In genomic region chr7:126884286-126885164, GRCm38 (mm10) we compare ENCODE assay signal across 7 mouse cellular contexts. TPM values are rescaled to one million over a fixed set of nuclear protein-coding genes. Genes with fewer than 3 reads are reported as not detected.
DNase-seq lines count a peak whose midpoint lies in the region; ATAC-seq lines count a peak whose summit lies in the region.

TSS of gene Taok2 (minus strand) at chr7:126884703.

- ATAC-seq in intestine, embryonic 15.5 days = peak; percentile 98

- under 1% methylated on average over 56 of the region's 56 CpGs for WGBS in intestine, embryonic 15.5 days
- under 1% methylated on average over 56 of the region's 56 CpGs for WGBS in midbrain, embryonic 10.5 days

- no peaks in the 10 kb centered on the region for H3K9me3 ChIP-seq in intestine, embryonic 15.5 days
- H3K9me3 ChIP-seq in midbrain, embryonic 10.5 days (replicated peaks) = no peaks in the 10 kb centered on the region

- DNase-seq in adrenal gland, adult 18-20 months (ENCODE audit: low spot score in 2 of 2) = peak; percentile 97 to 98
- peak; percentile 99 for DNase-seq in embryo, embryonic 11 days
- DNase-seq in gastrocnemius, postnatal 36 days = peak; percentile 95 to 97
- DNase-seq in left cerebral cortex, postnatal 25 days (ENCODE audit: low spot score in 2 of 2) = peak; percentile 98 to 99
- DNase-seq in midbrain, embryonic 10.5 days (ENCODE audit: low spot score) = peak; percentile 99
- DNase-seq in right cerebral cortex, postnatal 4 days = peak; percentile 98

- H3K4me1 ChIP-seq in intestine, embryonic 15.5 days (replicated peaks) = peaks cover 17% of the 10 kb centered on the region
- peaks cover 49% of the 10 kb centered on the region for H3K4me1 ChIP-seq in midbrain, embryonic 10.5 days

- peak within 1 kb of the TSS; percentile 97 for H3K4me2 ChIP-seq in intestine, embryonic 15.5 days (replicated peaks)

- intact Hi-C loops in gastrocnemius, postnatal 36 days (cut with DNase I) = loop anchor here (2.0 kb wide), 1 partner anchor 22 kb away; the partner anchor contains the start of gene Ino80e
- intact Hi-C loops in left cerebral cortex, postnatal 25 days (cut with DNase I) = loop anchor here (2.0 to 5.0 kb wide), 3 partner anchors 43 to 142 kb away; partner anchors contain the start of genes Kctd13, Maz and Sez6l2

- H3K9ac ChIP-seq in intestine, embryonic 15.5 days = peak within 1 kb of the TSS; percentile 82

- H3K27ac ChIP-seq in intestine, embryonic 15.5 days = peak within 1 kb of the TSS; percentile 94
- H3K27ac ChIP-seq in midbrain, embryonic 10.5 days (replicated peaks) = peak within 1 kb of the TSS; percentile 91

- H3K36me3 ChIP-seq in intestine, embryonic 15.5 days = peaks cover 11% of the 10 kb centered on the region
- peaks cover 29% of the 10 kb centered on the region for H3K36me3 ChIP-seq in midbrain, embryonic 10.5 days

- H3K4me3 ChIP-seq in intestine, embryonic 15.5 days (replicated peaks) = peak within 1 kb of the TSS; percentile 74
- peak within 1 kb of the TSS; percentile 89 for H3K4me3 ChIP-seq in midbrain, embryonic 10.5 days

- H3K27me3 ChIP-seq in intestine, embryonic 15.5 days (replicated peaks) = no peaks in the 10 kb centered on the region
- H3K27me3 ChIP-seq in midbrain, embryonic 10.5 days (ENCODE audit: low read depth, poor library complexity, severe bottlenecking) = no peaks in the 10 kb centered on the region

RNA-seq across cellular contexts. Expression of gene Taok2, which starts in this region (rescaled TPM):
- 10 to 100 TPM; 67.1 to 70.6 TPM for total RNA-seq in adrenal gland, adult 18-20 months (2021)
- total RNA-seq in gastrocnemius, postnatal 36 days (2021) = 10 to 100 TPM; 18.3 to 21.7 TPM
- 30.8 and 31.9 TPM in 2 replicates for polyA plus RNA-seq in intestine, embryonic 15.5 days (2015; fragmentation: Nextera tagmentation; extraction: Ambion mirVana)
- total RNA-seq in left cerebral cortex, postnatal 25 days (2021) = 100 to 1,000 TPM; 149 to 154 TPM
- polyA plus RNA-seq in midbrain, embryonic 10.5 days (2016; fragmentation: Nextera tagmentation; extraction: Ambion mirVana) = 53.2 and 61.1 TPM in 2 replicates

Comparison
In these comparisons a context has a peak if more than half of its experiments do, and no peak if none do; other contexts are left out.
1. Peak in every context shown above with its lines: DNase-seq, ATAC-seq, H3K4me3 ChIP-seq and H3K27ac ChIP-seq.